Mouse (Mus musculus) kidney, embryonic 16.5 days (tissue): Measurements from ENCODE around the gene Ccdc134. TPM values are rescaled to one million over a fixed set of nuclear protein-coding genes. Genes with fewer than 3 reads are reported as not detected.
A peak's percentile ranks its signal among the peaks of the same experiment; 100 is the strongest.
"Not testable (repeated sequence)": the region's sequence is repeated elsewhere in the genome, so short reads cannot be mapped to it uniquely, and the experiment has no call there.

Experiments used
- ATAC-seq: fragments of 200-750 bp; cut with Nextera tagmentation; 2 replicates; pipeline ENCODE4 v1.8.0; 2017; ENCODE audit warnings: moderate TSS enrichment; ENCODE audit not compliant: low FRiP score, low TSS enrichment
- H3K27ac ChIP-seq: fragments of 300-500 bp; sonication (generic); 2 replicates; pipeline ENCODE4 v1.5.1; 2014; ENCODE audit warnings: low read length
- H3K27me3 ChIP-seq: fragments of 300-500 bp; sonication (generic); 2 replicates; pipeline ENCODE4 v1.6.1; 2014; ENCODE audit warnings: low read length, control low read depth, mixed read lengths; ENCODE audit not compliant: insufficient read depth
- H3K36me3 ChIP-seq: fragments of 300-500 bp; sonication (generic); 2 replicates; pipeline ENCODE4 v1.6.1; 2014; ENCODE audit warnings: low read length, control low read depth, mixed read lengths; ENCODE audit not compliant: insufficient read depth
- H3K4me1 ChIP-seq: fragments of 300-500 bp; sonication (generic); 2 replicates; pipeline ENCODE4 v1.6.1; 2014; ENCODE audit warnings: low read length, control low read depth, mixed read lengths; ENCODE audit not compliant: insufficient read depth
- H3K4me2 ChIP-seq: fragments of 300-500 bp; sonication (generic); replicated peaks from 2 replicates; pipeline ENCODE4 v1.6.1; 2014; ENCODE audit warnings: low read depth, low read length
- H3K4me3 ChIP-seq: fragments of 300-500 bp; sonication (generic); 2 replicates; pipeline ENCODE4 v1.5.1; 2014; ENCODE audit warnings: mild to moderate bottlenecking, low read length
- H3K9ac ChIP-seq: fragments of 300-500 bp; sonication (generic); replicated peaks from 2 replicates; pipeline ENCODE4 v1.6.1; 2014; ENCODE audit warnings: low read length
- H3K9me3 ChIP-seq: fragments of 300-500 bp; sonication (generic); 2 replicates; pipeline ENCODE4 v1.6.1; 2016; ENCODE audit warnings: low read length, control low read depth
- WGBS: fragments of 180-500 bp; shearing (Covaris S2); extraction: QIAGEN DNeasy Blood & Tissue Kit; methylation state at CpG from one replicate; pipeline ENCODE4 v1.1.7; 2014; 5-methylcytosine and 5-hydroxymethylcytosine counted together
- polyA plus RNA-seq: library from polyadenylated mRNA; unstranded; fragments of >200 nt; fragmentation: Nextera tagmentation; extraction: Ambion mirVana; gene quantifications from 2 replicates; pipeline ENCODE4 v1.2.1, GENCODE M21; 2015

The Ccdc134 gene
- 17.3 and 19.5 TPM in 2 replicates for polyA plus RNA-seq

DNA sequence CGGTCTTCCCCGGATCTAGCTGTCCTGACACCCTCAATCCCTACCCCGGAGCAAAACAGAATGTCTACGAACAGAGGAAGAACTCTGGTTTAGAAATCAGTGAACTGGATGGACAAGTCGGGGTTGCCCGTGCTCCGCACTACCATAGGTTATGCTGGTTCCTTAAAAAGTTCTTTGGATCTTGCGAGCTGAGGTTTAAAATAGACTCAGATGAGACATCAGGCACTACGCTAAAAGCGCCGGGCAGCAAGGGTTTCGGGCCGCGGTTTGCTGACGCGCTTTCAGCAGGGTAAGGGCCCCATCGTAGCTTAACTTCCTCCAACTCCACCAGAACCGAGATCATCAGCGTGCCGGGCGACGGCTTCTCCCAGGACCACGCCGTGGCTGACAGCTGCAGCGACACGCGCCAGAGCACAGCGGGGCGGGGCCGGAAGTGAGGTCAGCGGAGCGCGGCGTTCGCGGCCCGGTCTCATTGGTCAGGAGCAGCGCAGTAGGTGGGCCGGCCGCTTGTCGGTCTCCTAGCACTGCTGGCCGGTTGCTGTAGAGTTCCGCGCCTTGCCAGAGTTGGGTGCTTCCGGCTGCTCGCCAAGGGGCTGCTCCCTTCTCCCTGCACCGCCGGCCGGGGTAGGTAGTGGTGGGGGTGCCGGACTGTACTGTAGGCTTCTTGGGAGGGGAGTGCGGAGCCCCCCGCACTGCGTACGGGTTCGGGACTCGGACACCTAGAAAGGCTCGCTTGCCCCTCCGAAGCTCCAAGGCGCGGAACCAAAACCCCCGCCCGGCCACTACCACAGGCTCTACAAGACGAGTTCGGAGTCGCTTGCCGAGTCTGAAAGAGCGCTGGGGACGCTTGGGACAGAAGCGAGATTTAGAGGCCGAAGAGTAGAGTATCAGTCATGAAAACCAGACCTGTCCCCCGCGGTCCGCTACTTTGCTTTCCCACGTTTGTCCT lies at the start of gene Ccdc134:
Ccdc134 (plus strand) TSS at position 497 of the 949 bp plus-strand sequence.
- Histone ChIP-seq H3K36me3 (no peaks in the 10 kb centered on the region), H3K9ac (peak within 1 kb of the TSS; percentile 81), H3K9me3 (no peaks in the 10 kb centered on the region), H3K4me3 (peak within 1 kb of the TSS; percentile 85), H3K27ac (peak within 1 kb of the TSS; percentile 70), H3K4me1 (peaks cover 8% of the 10 kb centered on the region), H3K27me3 (no peaks in the 10 kb centered on the region), H3K4me2 (peak within 1 kb of the TSS; percentile 94)
- ATAC-seq, result peak; percentile 99
- WGBS, result under 1% methylated on average over 74 of the region's 74 CpGs

DNA sequence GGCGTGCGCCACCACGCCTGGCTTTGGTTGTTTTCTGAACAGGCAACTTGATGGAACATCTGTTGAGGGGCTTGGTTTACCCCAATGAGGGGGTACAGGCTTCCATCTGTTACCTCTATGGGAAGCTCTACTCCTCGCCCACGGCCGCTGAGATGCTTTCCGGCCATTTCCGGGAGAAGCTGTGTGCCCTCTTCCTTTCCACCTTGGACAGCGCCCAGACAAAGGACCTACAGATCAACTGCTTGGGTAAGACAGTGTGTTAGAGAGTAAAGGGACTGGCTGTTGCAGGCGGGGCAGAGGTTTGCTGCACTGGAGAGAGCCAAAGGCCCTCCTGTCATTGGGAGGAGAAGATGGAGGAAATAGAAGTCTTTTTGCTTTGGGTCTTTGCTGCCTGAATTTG lies 47.8 kb upstream of the Ccdc134 start:
- Histone ChIP-seq H3K27me3 (no peaks in the 10 kb centered on the region), H3K4me3 (no peak overlapping the region), H3K4me1 (no peaks in the 10 kb centered on the region), H3K9me3 (no peaks in the 10 kb centered on the region), H3K9ac (no peak overlapping the region), H3K27ac (no peak overlapping the region), H3K36me3 (no peaks in the 10 kb centered on the region), H3K4me2 (no peak overlapping the region)
- WGBS, result 52% methylated on average over 10 of the region's 10 CpGs
- no peak for ATAC-seq

DNA sequence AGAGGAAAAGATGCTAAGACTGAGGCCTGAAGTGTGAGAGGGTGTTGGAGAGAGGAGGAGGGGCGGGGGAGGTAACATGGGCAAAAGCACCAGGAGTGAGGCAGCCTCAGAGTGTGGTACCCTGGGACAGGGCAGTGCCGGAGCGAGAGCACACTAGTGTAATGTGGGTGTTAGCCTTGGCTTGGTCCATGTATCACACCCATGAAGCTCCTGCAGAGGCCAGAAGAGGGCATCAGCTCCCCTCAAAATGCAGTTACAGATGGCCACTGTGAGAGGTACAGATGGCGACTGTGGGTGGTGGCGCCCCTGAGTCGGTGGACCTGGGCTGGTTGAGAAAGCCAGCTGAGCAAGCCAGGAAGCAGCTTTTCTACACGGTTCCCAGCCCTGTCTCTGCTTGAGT lies 46.6 kb upstream of the Ccdc134 start:
- Histone ChIP-seq H3K9ac (no peak overlapping the region), H3K27ac (no peak overlapping the region), H3K9me3 (no peaks in the 10 kb centered on the region), H3K4me2 (no peak overlapping the region), H3K4me3 (no peak overlapping the region), H3K4me1 (no peaks in the 10 kb centered on the region), H3K36me3 (no peaks in the 10 kb centered on the region), H3K27me3 (no peaks in the 10 kb centered on the region)
- WGBS, result 31% methylated on average over 7 of the region's 7 CpGs
- ATAC-seq, result no peak

DNA sequence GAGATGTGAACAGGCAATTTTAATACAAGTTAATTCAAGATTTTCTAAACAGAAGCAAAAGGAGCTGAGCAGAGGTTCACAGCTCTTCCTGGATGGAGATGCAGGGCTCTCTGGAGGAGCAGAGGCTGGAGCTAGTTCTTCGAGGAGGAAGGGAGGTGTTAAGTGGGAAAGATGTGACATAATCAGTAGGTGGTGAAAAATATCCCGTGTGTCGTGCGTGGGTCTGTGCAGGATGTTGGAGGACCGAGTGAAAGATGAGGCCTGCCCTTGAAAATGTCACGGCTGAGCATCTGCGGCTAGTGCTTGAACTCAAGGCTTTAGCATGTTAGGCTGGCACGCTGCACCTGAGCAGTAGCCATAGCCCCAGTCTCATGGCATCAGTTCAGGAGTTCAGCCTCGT lies 42.1 kb upstream of the Ccdc134 start:
- no peak overlapping the region for H3K4me2 ChIP-seq
- no peak overlapping the region for H3K4me3 ChIP-seq
- no peaks in the 10 kb centered on the region for H3K27me3 ChIP-seq
- no peaks in the 10 kb centered on the region for H3K4me1 ChIP-seq
- WGBS, result 81% methylated on average over 9 of the region's 9 CpGs
- H3K9ac ChIP-seq, result no peak overlapping the region
- no peaks in the 10 kb centered on the region for H3K36me3 ChIP-seq
- no peaks in the 10 kb centered on the region for H3K9me3 ChIP-seq
- no peak overlapping the region for H3K27ac ChIP-seq
- no peak for ATAC-seq

DNA sequence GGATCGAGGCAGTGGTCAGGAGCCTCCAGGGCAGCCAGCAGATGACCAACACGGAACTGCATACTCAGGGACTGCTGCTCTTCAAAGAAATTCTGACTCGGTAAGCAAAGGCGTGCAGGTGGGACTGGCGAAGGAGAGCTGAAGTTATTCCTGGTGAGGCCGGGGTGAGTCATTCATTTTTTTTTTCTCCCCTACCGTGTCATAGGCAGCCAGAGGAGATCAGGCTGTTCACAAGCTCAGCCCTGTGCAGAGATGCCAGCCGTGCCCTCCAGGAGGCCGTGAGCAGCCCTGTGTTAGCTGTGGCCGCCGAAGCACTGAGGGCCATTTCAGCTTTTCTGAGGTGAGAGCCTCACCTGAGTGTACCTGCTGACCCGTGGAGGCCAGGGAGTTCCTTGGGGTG lies 41.6 kb upstream of the Ccdc134 start:
- no peak for ATAC-seq

DNA sequence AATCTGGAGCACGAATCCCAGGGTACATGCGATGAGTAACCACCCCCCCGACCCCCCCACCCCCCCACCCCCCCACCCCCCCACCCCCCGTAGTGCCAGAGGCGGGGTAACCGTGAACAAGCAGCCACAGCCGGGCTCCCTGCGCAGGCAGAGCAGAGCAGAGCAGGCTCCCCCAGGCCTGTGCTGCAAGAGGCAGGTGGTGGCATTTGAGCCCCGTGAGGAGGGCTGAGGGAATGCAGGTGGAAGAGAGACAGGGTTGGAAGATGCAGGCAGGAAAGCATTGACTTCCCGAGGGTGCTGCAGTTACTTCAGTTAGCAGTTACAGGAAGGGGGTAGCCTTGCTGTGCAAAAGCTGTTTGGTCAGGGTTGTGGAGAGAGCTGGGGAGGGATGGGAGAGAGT lies 40.5 kb upstream of the Ccdc134 start:
- Histone ChIP-seq H3K4me3 (no peak overlapping the region), H3K36me3 (no peaks in the 10 kb centered on the region), H3K27me3 (no peaks in the 10 kb centered on the region), H3K9me3 (no peaks in the 10 kb centered on the region), H3K4me2 (no peak overlapping the region), H3K4me1 (no peaks in the 10 kb centered on the region), H3K9ac (no peak overlapping the region), H3K27ac (no peak overlapping the region)
- no peak for ATAC-seq
- WGBS, result 20% methylated on average over 4 of the region's 10 CpGs

More for the DNA sequence above, 41.6 kb upstream of the Ccdc134 start:
- Histone ChIP-seq H3K9me3 (no peaks in the 10 kb centered on the region), H3K36me3 (no peaks in the 10 kb centered on the region), H3K4me2 (no peak overlapping the region), H3K27ac (no peak overlapping the region), H3K9ac (no peak overlapping the region), H3K4me1 (no peaks in the 10 kb centered on the region), H3K27me3 (no peaks in the 10 kb centered on the region), H3K4me3 (no peak overlapping the region)
- WGBS, result 74% methylated on average over 12 of the region's 12 CpGs

DNA sequence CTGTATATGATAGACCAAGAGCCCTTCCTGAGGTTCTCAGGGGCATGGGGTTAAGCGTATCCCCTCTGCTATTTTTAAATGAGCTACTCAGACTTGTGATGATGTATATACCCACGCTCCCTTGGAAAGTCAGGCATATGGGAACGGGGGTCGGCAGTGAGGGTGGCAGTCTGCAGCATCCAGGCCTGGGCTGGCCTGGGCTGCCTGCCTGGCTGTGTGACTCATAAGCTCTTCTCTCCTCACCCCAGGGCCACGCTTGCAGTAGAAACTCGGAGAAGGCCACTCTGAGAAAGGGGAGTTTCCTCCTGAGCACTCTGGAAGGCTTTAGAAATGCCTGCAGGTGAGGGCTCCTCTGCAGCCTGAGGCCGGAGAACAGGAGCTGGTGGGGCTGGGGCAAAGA lies 36.7 kb upstream of the Ccdc134 start:
- H3K36me3 ChIP-seq, result no peaks in the 10 kb centered on the region
- no peaks in the 10 kb centered on the region for H3K27me3 ChIP-seq
- H3K27ac ChIP-seq, result no peak overlapping the region
- no peak overlapping the region for H3K4me3 ChIP-seq
- WGBS, result 82% methylated on average over 7 of the region's 7 CpGs
- ATAC-seq, result no peak
- no peak overlapping the region for H3K4me2 ChIP-seq
- no peak overlapping the region for H3K9ac ChIP-seq
- H3K4me1 ChIP-seq, result no peaks in the 10 kb centered on the region
- H3K9me3 ChIP-seq, result no peaks in the 10 kb centered on the region

DNA sequence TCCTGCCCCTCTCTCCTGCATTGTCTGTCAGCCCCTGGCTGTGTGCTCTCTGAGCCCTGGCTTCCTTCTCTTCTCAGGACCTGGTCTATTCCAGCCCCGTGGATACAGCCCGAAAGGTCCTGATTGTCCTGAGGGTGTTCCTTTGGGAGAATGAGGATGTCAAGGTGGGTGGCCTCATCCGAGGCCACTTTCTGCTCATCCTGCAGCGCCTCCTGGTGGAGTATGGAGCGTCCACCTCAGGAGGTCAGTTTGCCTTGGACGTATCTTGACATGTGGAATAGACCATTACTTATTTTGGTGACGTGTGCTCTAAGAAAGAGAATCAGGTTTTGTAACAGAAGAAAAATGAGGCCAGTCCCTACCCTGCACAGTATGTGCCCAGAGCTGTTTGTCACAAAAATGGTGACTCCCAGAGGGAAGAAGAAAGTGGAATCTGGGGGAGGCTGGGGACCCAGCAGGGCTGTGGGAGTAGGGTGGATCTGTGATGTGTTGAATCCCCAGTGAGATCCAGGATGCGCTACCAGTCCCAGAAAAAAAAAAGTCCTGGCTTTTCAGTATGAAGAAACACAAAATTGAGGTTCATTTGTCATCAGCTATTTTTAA lies 20.7 kb upstream of the Ccdc134 start:
- no peaks in the 10 kb centered on the region for H3K36me3 ChIP-seq
- H3K27ac ChIP-seq, result no peak overlapping the region
- no peaks in the 10 kb centered on the region for H3K9me3 ChIP-seq
- no peaks in the 10 kb centered on the region for H3K4me1 ChIP-seq
- H3K27me3 ChIP-seq, result no peaks in the 10 kb centered on the region
- WGBS, result 12% methylated on average over 8 of the region's 8 CpGs
- no peak overlapping the region for H3K4me3 ChIP-seq
- no peak overlapping the region for H3K9ac ChIP-seq
- no peak overlapping the region for H3K4me2 ChIP-seq
- no peak for ATAC-seq

DNA sequence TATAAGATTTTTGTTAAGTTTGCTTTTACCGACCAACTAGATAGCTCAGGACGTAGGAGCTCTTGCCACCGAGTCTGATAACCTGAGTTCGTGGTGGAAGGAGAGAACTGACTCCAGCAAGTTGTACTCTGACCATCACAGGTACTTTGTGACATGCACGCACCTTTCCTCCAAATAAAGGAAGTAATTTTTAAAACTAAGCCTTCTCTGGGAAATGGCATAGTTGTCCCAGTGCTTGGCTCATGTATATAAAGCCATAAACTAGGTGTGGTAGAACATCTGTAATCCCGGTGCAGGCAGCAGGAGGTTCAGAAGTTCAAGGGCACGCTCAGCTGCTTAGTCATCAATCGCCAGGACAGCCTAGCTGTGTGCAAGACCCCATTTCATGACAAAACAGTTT lies 7.2 kb upstream of the Ccdc134 start:
- Histone ChIP-seq H3K4me1 (no peaks in the 10 kb centered on the region), H3K27ac (no peak overlapping the region), H3K27me3 (no peaks in the 10 kb centered on the region), H3K4me3 (no peak overlapping the region), H3K9me3 (no peaks in the 10 kb centered on the region), H3K9ac (no peak overlapping the region), H3K36me3 (no peaks in the 10 kb centered on the region), H3K4me2 (no peak overlapping the region)
- no peak for ATAC-seq
- WGBS, result 82% methylated on average over 8 of the region's 8 CpGs

DNA sequence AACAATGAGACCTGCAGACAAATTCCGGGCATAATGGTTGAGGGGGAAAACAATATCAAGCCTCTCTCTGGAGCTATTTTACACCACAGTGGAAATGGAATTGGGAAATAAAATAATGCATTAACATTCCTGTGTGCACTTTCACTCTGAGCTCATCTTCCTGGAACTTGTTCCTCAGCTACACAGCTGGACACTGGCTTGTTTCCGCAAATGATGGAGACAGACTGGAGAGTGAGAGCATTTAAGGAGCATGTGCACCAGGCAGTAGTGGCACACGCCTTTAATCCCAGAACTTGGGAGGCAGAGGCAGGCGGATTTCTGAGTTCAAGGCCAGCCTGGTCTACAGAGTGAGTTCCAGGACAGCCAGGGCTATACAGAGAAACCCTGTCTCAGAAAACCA lies 1.0 kb upstream of the Ccdc134 start:
- H3K9ac ChIP-seq, H3K27me3 ChIP-seq, H3K4me2 ChIP-seq, H3K4me3 ChIP-seq, H3K9me3 ChIP-seq, ATAC-seq, H3K36me3 ChIP-seq, H3K4me1 ChIP-seq, H3K27ac ChIP-seq: not testable (repeated sequence)
- 83% methylated on average over 4 of the region's 4 CpGs for WGBS
